Mouse (Mus musculus) forebrain, postnatal 0 days (tissue): ENCODE measurements around the gene Gm11032. TPM values are rescaled to one million over a fixed set of nuclear protein-coding genes. Genes with fewer than 3 reads are reported as not detected.

Experiments used
- ATAC-seq: fragments of 200-750 bp; cut with Nextera tagmentation; 2 replicates; pipeline ENCODE4 v1.8.0; 2017; ENCODE audit warnings: mild to moderate bottlenecking, moderate library complexity
- DNase-seq: peaks from one replicate; pipeline ENCODE4 v3.0.0-alpha.2; 2015
- H3K27ac ChIP-seq: fragments of 300-500 bp; sonication (generic); 2 replicates; pipeline ENCODE4 v1.5.1; 2014; ENCODE audit warnings: low read depth, mild to moderate bottlenecking, antibody characterized with exemption, low read length, moderate library complexity, mixed read lengths
- H3K27me3 ChIP-seq: fragments of 300-500 bp; sonication (generic); 2 replicates; pipeline ENCODE4 v1.6.1; 2014; ENCODE audit warnings: mild to moderate bottlenecking, low read length, mixed read lengths; ENCODE audit not compliant: insufficient read depth
- H3K36me3 ChIP-seq: fragments of 300-500 bp; sonication (generic); 2 replicates; pipeline ENCODE4 v1.6.1; 2014; ENCODE audit warnings: mild to moderate bottlenecking, moderate library complexity; ENCODE audit not compliant: insufficient read depth
- H3K4me1 ChIP-seq: fragments of 300-500 bp; sonication (generic); 2 replicates; pipeline ENCODE4 v1.6.1; 2014; ENCODE audit warnings: antibody characterized with exemption; ENCODE audit not compliant: insufficient read depth
- H3K4me2 ChIP-seq: fragments of 300-500 bp; sonication (generic); 2 replicates; pipeline ENCODE4 v1.6.1; 2014; ENCODE audit warnings: low read depth, mild to moderate bottlenecking, moderate library complexity
- H3K4me3 ChIP-seq: fragments of 300-500 bp; sonication (generic); 2 replicates; pipeline ENCODE4 v1.5.1; 2014; ENCODE audit warnings: low read depth, low read length, mixed read lengths
- H3K9ac ChIP-seq: fragments of 300-500 bp; sonication (generic); 2 replicates; pipeline ENCODE4 v1.6.1; 2014; ENCODE audit warnings: mild to moderate bottlenecking
- H3K9me3 ChIP-seq: fragments of 300-500 bp; sonication (generic); 2 replicates; pipeline ENCODE4 v1.6.1; 2016; ENCODE audit warnings: low read length
- CTCF ChIP-seq: sonication (generic); IDR thresholded peaks from 2 replicates; pipeline ENCODE4 v1.5.1; 2016; ENCODE audit warnings: antibody characterized with exemption, control low read depth, low read depth
- WGBS: fragments of 180-500 bp; shearing (Covaris S2); extraction: QIAGEN DNeasy Blood & Tissue Kit; methylation state at CpG from one replicate; pipeline ENCODE4 v1.1.7; 2014; 5-methylcytosine and 5-hydroxymethylcytosine counted together
- polyA plus RNA-seq: library from polyadenylated mRNA; unstranded; fragments of >200 nt; fragmentation: Nextera tagmentation; extraction: Ambion mirVana; gene quantifications from 2 replicates; pipeline ENCODE4 v1.2.1, GENCODE M21; 2015
- total RNA-seq: library from RNA; depleted of rRNA; stranded (reverse); fragments of >200 nt; gene quantifications from 2 replicates; pipeline ENCODE4 v1.2.3, GENCODE M21; 2014; rRNA removed

The Gm11032 gene
- total and polyA plus RNA-seq, 2 experiments from 2014 or later = not detected

GRCm38 (mm10) chr11:4660309-4661025 lies 40.6 kb downstream of the Gm11032 start:
- Histone ChIP-seq H3K4me3 (no peak overlapping the region), H3K4me1 (no peaks in the 10 kb centered on the region), H3K9me3 (no peaks in the 10 kb centered on the region), H3K9ac (no peak overlapping the region), H3K36me3 (peaks cover 31% of the 10 kb centered on the region), H3K27me3 (no peaks in the 10 kb centered on the region), H3K27ac (0 out of 2 replicates have a peak overlapping the region, but pooled peaks have one; percentile 15), H3K4me2 (no peak overlapping the region)
- no peak for TF ChIP-seq CTCF
- ATAC-seq (no peak), DNase-seq (no peak)
- 72% methylated on average over 7 of the region's 7 CpGs for WGBS

- Histone ChIP-seq H3K4me2 (no peak overlapping the region), H3K9me3 (no peaks in the 10 kb centered on the region), H3K4me3 (no peak overlapping the region), H3K4me1 (no peaks in the 10 kb centered on the region), H3K9ac (no peak overlapping the region), H3K27me3 (no peaks in the 10 kb centered on the region), H3K27ac (no peak overlapping the region), H3K36me3 (peaks cover 31% of the 10 kb centered on the region)
- ATAC-seq (no peak), DNase-seq (no peak)
- 82% methylated on average over 4 of the region's 4 CpGs for WGBS
- TF ChIP-seq CTCF = no peak
Measured at GRCm38 (mm10) chr11:4661324-4661723, 41.5 kb downstream of the Gm11032 start.

GRCm38 (mm10) chr11:4661871-4662495 lies 42.1 kb downstream of the Gm11032 start:
- WGBS = 64% methylated on average over 10 of the region's 10 CpGs

GRCm38 (mm10) chr11:4662496-4662878 lies 42.6 kb downstream of the Gm11032 start:
- Histone ChIP-seq H3K4me3 (no peak overlapping the region), H3K36me3 (peaks cover 28% of the 10 kb centered on the region), H3K4me2 (no peak overlapping the region), H3K9me3 (no peaks in the 10 kb centered on the region), H3K4me1 (no peaks in the 10 kb centered on the region), H3K27me3 (no peaks in the 10 kb centered on the region), H3K9ac (no peak overlapping the region), H3K27ac (no peak overlapping the region)
- DNase-seq (no peak), ATAC-seq (no peak)
- no peak for TF ChIP-seq CTCF
- WGBS = 88% methylated on average over 11 of the region's 11 CpGs

More at GRCm38 (mm10) chr11:4661871-4662495, 42.1 kb downstream of the Gm11032 start:
- Histone ChIP-seq H3K9me3 (no peaks in the 10 kb centered on the region), H3K27ac (no peak overlapping the region), H3K36me3 (peaks cover 28% of the 10 kb centered on the region), H3K27me3 (no peaks in the 10 kb centered on the region), H3K4me2 (no peak overlapping the region), H3K4me3 (no peak overlapping the region), H3K4me1 (no peaks in the 10 kb centered on the region), H3K9ac (no peak overlapping the region)
- DNase-seq = peak; percentile 24
- ATAC-seq = peak; percentile 68
- no peak for TF ChIP-seq CTCF

Other genes starting within 250 kb of the Gm11032 start
- not detected in 2 replicates for gene Hormad2, start 179.0 kb upstream of the Gm11032 start, total RNA-seq
- 0.09 TPM in 1 of 2 replicates, not detected in the other for gene Hormad2, start 179.0 kb upstream of the Gm11032 start, polyA plus RNA-seq
- gene Mtmr3, start 25.2 kb upstream of the Gm11032 start, total RNA-seq = 81.6 and 93.4 TPM in 2 replicates
- 21.4 and 28.4 TPM in 2 replicates for gene Mtmr3, start 25.2 kb upstream of the Gm11032 start, polyA plus RNA-seq
- 14.5 and 17.3 TPM in 2 replicates for gene Ascc2, start 17.7 kb downstream of the Gm11032 start, total RNA-seq
- gene Ascc2, start 17.7 kb downstream of the Gm11032 start, polyA plus RNA-seq = 12.0 and 14.3 TPM in 2 replicates
- 171 and 220 TPM in 2 replicates for gene Uqcr10, start 84.3 kb downstream of the Gm11032 start, total RNA-seq
- 797 and 1,037 TPM in 2 replicates for gene Uqcr10, start 84.3 kb downstream of the Gm11032 start, polyA plus RNA-seq
- gene Zmat5, start 84.6 kb downstream of the Gm11032 start, total RNA-seq = 20.6 and 29.5 TPM in 2 replicates
- gene Zmat5, start 84.6 kb downstream of the Gm11032 start, polyA plus RNA-seq = 62.6 and 78.7 TPM in 2 replicates
- gene Cabp7, start 126.7 kb downstream of the Gm11032 start, total RNA-seq = 5.3 and 5.5 TPM in 2 replicates
- 1.3 and 1.6 TPM in 2 replicates for gene Cabp7, start 126.7 kb downstream of the Gm11032 start, polyA plus RNA-seq
- gene Nf2, start 229.5 kb downstream of the Gm11032 start, total RNA-seq = 97.3 and 121 TPM in 2 replicates
- 49.3 and 57.8 TPM in 2 replicates for gene Nf2, start 229.5 kb downstream of the Gm11032 start, polyA plus RNA-seq